Mouse (Mus musculus) midbrain, embryonic 10.5 days (tissue): ENCODE data around the gene Stat5a. TPM values are rescaled to one million over a fixed set of nuclear protein-coding genes. Genes with fewer than 3 reads are reported as not detected.

Experiments used
- DNase-seq: peaks from one replicate; pipeline ENCODE4 v3.0.0-alpha.2; 2017; ENCODE audit warnings: low spot score
- H3K27ac ChIP-seq: fragments of 300-500 bp; sonication (generic); replicated peaks from 2 replicates; pipeline ENCODE4 v1.5.1; 2016; ENCODE audit warnings: mild to moderate bottlenecking
- H3K27me3 ChIP-seq: fragments of 300-500 bp; sonication (generic); 2 replicates; pipeline ENCODE4 v1.6.1; 2016; ENCODE audit warnings: low read depth, mild to moderate bottlenecking; ENCODE audit not compliant: poor library complexity, severe bottlenecking
- H3K36me3 ChIP-seq: fragments of 300-500 bp; sonication (generic); 2 replicates; pipeline ENCODE4 v1.6.1; 2016; ENCODE audit warnings: mild to moderate bottlenecking, moderate library complexity
- H3K4me1 ChIP-seq: fragments of 300-500 bp; sonication (generic); 2 replicates; pipeline ENCODE4 v1.6.1; 2016
- H3K4me3 ChIP-seq: fragments of 300-500 bp; sonication (generic); 2 replicates; pipeline ENCODE4 v1.5.1; 2016; ENCODE audit warnings: mild to moderate bottlenecking, moderate library complexity
- H3K9me3 ChIP-seq: fragments of 300-500 bp; sonication (generic); replicated peaks from 2 replicates; pipeline ENCODE4 v1.6.1; 2016; ENCODE audit warnings: mild to moderate bottlenecking
- WGBS: fragments of 180-500 bp; shearing (Covaris S2); methylation state at CpG from one replicate; pipeline ENCODE4 v1.1.7; 2016; 5-methylcytosine and 5-hydroxymethylcytosine counted together
- polyA plus RNA-seq: library from polyadenylated mRNA; unstranded; fragments of >200 nt; fragmentation: Nextera tagmentation; extraction: Ambion mirVana; gene quantifications from 2 replicates; pipeline ENCODE4 v1.2.1, GENCODE M21; 2016

Gene Stat5a
- polyA plus RNA-seq, 1 experiment from 2014 or later, result 1.7 TPM

GRCm38 (mm10) chr11:100854268-100854667, 4.9 kb upstream of the Stat5a start:
- H3K4me3 ChIP-seq, result no peak overlapping the region
- 60% methylated on average over 4 of the region's 4 CpGs for WGBS

GRCm38 (mm10) chr11:100855178-100855577, 4.0 kb upstream of the Stat5a start:
- Histone ChIP-seq H3K27me3 (peaks cover 88% of the 10 kb centered on the region), H3K4me3 (no peak overlapping the region), H3K36me3 (no peaks in the 10 kb centered on the region), H3K27ac (no peak overlapping the region), H3K9me3 (no peaks in the 10 kb centered on the region), H3K4me1 (peaks cover 19% of the 10 kb centered on the region)
- DNase-seq, result no peak
- 87% methylated on average over 4 of the region's 4 CpGs for whole genome bisulfite sequencing

More at GRCm38 (mm10) chr11:100854268-100854667, 4.9 kb upstream of the Stat5a start:
- Histone ChIP-seq H3K9me3 (no peaks in the 10 kb centered on the region), H3K27ac (no peak overlapping the region), H3K4me1 (peaks cover 25% of the 10 kb centered on the region), H3K27me3 (peaks cover 81% of the 10 kb centered on the region), H3K36me3 (no peaks in the 10 kb centered on the region)
- no peak for DNase-seq

DNA sequence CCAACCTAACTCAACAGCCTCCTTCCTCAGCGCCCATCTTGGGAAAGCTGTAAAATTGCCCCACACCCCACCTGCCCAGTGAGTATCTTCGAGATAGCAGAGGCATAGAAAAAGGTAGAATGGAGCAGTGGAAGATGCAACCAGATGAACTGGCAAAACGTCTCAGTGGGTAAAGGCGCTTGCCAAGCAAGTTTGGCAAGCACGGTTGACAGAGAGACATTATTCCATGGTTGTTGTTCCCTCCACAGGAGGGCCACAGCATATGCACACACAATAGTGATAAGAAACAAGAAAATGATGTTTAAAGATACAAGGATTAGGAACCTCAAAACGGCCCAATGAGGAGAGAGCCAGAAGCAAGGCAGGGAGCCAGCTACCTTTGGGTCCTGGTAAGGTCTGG, 1.2 kb upstream of the Stat5a start:
- H3K4me1 ChIP-seq, result peaks cover 17% of the 10 kb centered on the region
- H3K36me3 ChIP-seq, result no peaks in the 10 kb centered on the region
- H3K27ac ChIP-seq, result no peak overlapping the region
- H3K9me3 ChIP-seq, result no peaks in the 10 kb centered on the region
- no peak overlapping the region for H3K4me3 ChIP-seq
- DNase-seq, result no peak
- 77% methylated on average over 6 of the region's 6 CpGs for WGBS
- peaks cover 96% of the 10 kb centered on the region for H3K27me3 ChIP-seq

DNA sequence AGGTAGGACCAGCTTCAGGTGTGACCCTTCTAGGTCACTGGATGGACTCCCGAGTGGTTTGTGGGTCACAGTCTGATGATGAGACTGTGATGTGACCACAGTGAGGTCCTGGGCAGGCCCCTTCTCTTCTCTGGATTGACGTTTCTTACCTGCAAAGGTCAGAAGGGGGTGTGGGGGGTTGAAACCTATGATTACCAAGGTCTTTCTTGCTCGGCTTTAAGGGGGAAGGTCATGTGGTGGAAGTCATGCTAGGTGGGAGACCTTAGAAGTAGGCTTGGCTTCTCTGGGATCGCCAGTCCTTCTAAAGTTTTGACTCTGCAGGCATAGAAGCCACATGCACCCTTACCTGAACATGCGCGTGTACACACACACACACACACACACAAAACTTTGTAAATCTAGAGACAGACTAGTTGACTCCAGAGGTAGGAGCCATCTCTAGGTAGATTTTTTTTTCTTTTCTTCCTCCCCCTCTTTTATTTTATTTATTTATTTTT, 476 bp downstream of the Stat5a start:
- peak overlapping the region; percentile 58 for H3K4me3 ChIP-seq
- no peaks in the 10 kb centered on the region for H3K9me3 ChIP-seq
- H3K36me3 ChIP-seq, result no peaks in the 10 kb centered on the region
- H3K27ac ChIP-seq, result no peak overlapping the region
- WGBS, result 46% methylated on average over 6 of the region's 6 CpGs
- peaks cover 87% of the 10 kb centered on the region for H3K27me3 ChIP-seq
- DNase-seq, result no peak
- H3K4me1 ChIP-seq, result peaks cover 17% of the 10 kb centered on the region

- 4% methylated on average over 55 of the region's 55 CpGs for WGBS
Observed at GRCm38 (mm10) chr11:100860198-100861048, 1.3 kb downstream of the Stat5a start.

DNA sequence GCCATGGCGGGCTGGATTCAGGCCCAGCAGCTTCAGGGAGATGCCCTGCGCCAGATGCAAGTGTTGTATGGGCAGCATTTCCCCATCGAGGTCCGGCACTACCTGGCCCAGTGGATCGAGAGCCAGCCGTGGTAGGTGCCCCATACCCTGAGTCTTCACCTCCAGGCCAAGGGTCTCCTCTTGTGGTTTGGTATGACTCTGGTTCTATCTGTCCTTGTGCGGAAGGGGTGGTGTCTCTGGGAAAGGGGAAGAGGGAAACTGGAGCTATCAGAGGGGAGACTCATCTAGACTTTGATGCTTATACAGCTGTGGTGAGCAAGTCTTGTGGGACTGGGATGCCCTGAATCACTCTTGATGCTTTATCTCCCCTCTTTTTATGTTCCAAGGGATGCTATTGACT, 2.2 kb downstream of the Stat5a start:
- H3K9me3 ChIP-seq, result no peaks in the 10 kb centered on the region
- peaks cover 71% of the 10 kb centered on the region for H3K27me3 ChIP-seq
- DNase-seq, result no peak
- H3K36me3 ChIP-seq, result no peaks in the 10 kb centered on the region
- WGBS, result 85% methylated on average over 7 of the region's 7 CpGs
- no peak overlapping the region for H3K27ac ChIP-seq
- no peak overlapping the region for H3K4me3 ChIP-seq
- peaks cover 15% of the 10 kb centered on the region for H3K4me1 ChIP-seq

More at GRCm38 (mm10) chr11:100860198-100861048, 1.3 kb downstream of the Stat5a start:
- Histone ChIP-seq H3K4me1 (peaks cover 17% of the 10 kb centered on the region), H3K27ac (peak overlapping the region; percentile 47), H3K36me3 (no peaks in the 10 kb centered on the region), H3K27me3 (peaks cover 80% of the 10 kb centered on the region), H3K4me3 (peak overlapping the region; percentile 58), H3K9me3 (no peaks in the 10 kb centered on the region)
- peak; percentile 63 for DNase-seq

GRCm38 (mm10) chr11:100861836-100862235, 2.7 kb downstream of the Stat5a start:
- WGBS, result 34% methylated on average over 3 of the region's 3 CpGs
- no peak for DNase-seq
- Histone ChIP-seq H3K4me1 (peaks cover 15% of the 10 kb centered on the region), H3K27ac (no peak overlapping the region), H3K9me3 (no peaks in the 10 kb centered on the region), H3K4me3 (no peak overlapping the region), H3K36me3 (no peaks in the 10 kb centered on the region), H3K27me3 (peaks cover 66% of the 10 kb centered on the region)

GRCm38 (mm10) chr11:100863141-100863540, 4.0 kb downstream of the Stat5a start:
- no peak overlapping the region for H3K4me3 ChIP-seq
- DNase-seq, result no peak
- 90% methylated on average over 10 of the region's 10 CpGs for WGBS
- H3K27ac ChIP-seq, result no peak overlapping the region
- H3K27me3 ChIP-seq, result peaks cover 54% of the 10 kb centered on the region
- H3K4me1 ChIP-seq, result peaks cover 15% of the 10 kb centered on the region
- no peaks in the 10 kb centered on the region for H3K36me3 ChIP-seq
- H3K9me3 ChIP-seq, result no peaks in the 10 kb centered on the region

DNA sequence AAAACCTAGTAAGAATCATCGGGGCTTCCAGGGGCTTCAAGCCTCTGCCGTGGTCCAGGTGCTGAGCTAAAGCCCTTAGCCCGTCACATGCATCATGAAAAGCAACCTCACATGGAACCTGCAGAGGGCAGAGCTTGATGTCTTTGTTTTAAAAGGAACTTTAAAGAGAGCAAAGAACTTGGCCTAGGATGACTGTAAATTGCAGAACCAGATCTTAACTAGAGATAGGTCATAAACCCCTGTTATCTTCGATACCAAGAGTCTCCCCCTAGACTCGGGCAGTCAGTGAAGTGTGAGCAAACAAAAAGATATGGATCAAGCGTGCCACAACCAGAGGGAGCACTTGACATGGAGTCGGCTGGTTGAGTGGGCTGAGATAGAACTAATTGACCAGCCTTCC, 6.5 kb downstream of the Stat5a start:
- no peak overlapping the region for H3K4me3 ChIP-seq
- 87% methylated on average over 7 of the region's 7 CpGs for WGBS
- DNase-seq, result no peak
- peaks cover 30% of the 10 kb centered on the region for H3K27me3 ChIP-seq
- peaks cover 8% of the 10 kb centered on the region for H3K4me1 ChIP-seq
- H3K27ac ChIP-seq, result no peak overlapping the region
- no peaks in the 10 kb centered on the region for H3K36me3 ChIP-seq
- H3K9me3 ChIP-seq, result no peaks in the 10 kb centered on the region

- no peaks in the 10 kb centered on the region for H3K4me1 ChIP-seq
- no peak for DNase-seq
- 84% methylated on average over 10 of the region's 10 CpGs for WGBS
- H3K36me3 ChIP-seq, result no peaks in the 10 kb centered on the region
- no peaks in the 10 kb centered on the region for H3K27me3 ChIP-seq
- no peak overlapping the region for H3K4me3 ChIP-seq
- H3K27ac ChIP-seq, result no peak overlapping the region
- no peaks in the 10 kb centered on the region for H3K9me3 ChIP-seq
Observed at GRCm38 (mm10) chr11:100870256-100870967, 11.3 kb downstream of the Stat5a start.

- H3K4me3 ChIP-seq, result no peak overlapping the region
- DNase-seq, result no peak
- H3K27ac ChIP-seq, result no peak overlapping the region
- WGBS, result 85% methylated on average over 8 of the region's 8 CpGs
- H3K36me3 ChIP-seq, result no peaks in the 10 kb centered on the region
- H3K9me3 ChIP-seq, result no peaks in the 10 kb centered on the region
- no peaks in the 10 kb centered on the region for H3K27me3 ChIP-seq
- no peaks in the 10 kb centered on the region for H3K4me1 ChIP-seq
Observed at GRCm38 (mm10) chr11:100870968-100871350, 11.8 kb downstream of the Stat5a start.

DNA sequence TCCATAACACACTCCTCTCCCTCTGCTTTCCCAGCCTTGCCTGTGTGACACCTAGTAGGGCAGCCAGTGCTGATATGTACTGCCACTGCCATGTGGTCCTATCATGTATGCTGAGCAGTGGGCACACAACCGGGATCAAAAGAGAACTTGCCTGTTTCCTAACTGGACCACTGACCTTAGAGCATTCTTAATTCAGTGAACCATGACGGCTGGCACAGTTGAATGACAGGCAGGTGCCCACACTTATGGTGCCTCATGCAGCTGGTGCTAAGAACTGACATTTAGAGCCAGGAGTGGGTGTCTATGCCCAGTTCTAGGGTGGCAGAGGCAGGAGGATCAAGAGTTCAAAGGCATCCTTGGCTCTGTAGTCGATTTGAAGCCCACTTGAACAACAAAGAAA, 16.6 kb downstream of the Stat5a start:
- Histone ChIP-seq H3K27me3 (no peaks in the 10 kb centered on the region), H3K4me1 (no peaks in the 10 kb centered on the region), H3K27ac (no peak overlapping the region), H3K4me3 (no peak overlapping the region), H3K9me3 (no peaks in the 10 kb centered on the region), H3K36me3 (no peaks in the 10 kb centered on the region)
- 83% methylated on average over 3 of the region's 3 CpGs for WGBS
- no peak for DNase-seq
